Mouse (Mus musculus): ENCODE data around the gene Gpr142. TPM values are rescaled to one million over a fixed set of nuclear protein-coding genes. Genes with fewer than 3 reads are reported as not detected.

Gene Gpr142
- not detected in 2 replicates for total RNA-seq (2014; rRNA removed; ENCODE audit: low replicate concordance)
- not detected in 2 replicates for polyA plus RNA-seq (2015; fragmentation: Nextera tagmentation; extraction: Ambion mirVana)

DNA sequence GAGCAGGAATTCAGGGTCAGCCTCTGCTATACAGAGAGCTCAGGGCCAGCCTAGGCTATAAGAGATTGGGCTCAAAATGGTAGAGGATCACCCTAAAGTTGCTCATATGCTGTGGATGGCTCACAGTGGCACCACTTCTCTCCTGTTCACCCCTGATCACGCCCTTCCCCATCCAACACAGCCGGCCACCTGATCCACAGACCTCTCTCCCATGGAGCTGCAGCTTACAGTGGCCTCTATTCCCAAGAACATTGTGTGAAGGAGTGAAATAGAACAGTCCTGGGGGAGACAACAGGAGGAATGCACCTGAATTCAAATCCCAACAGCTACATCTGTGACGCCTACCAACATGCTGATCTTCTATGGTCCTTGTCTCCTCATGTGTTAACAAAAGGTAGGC is at the start of gene Gpr142:
Gene Gpr142, plus strand, starts transcription at position 301 of the 400 bp plus-strand sequence.
- no peak for DNase-seq (ENCODE audit: low spot score)
- H3K4me3 ChIP-seq (ENCODE audit: low read depth, low read length), result no peak within 1 kb of the TSS
- H3K9ac ChIP-seq (replicated peaks; ENCODE audit: low read depth, low read length), result no peak within 1 kb of the TSS
- no peak within 1 kb of the TSS for H3K27ac ChIP-seq (ENCODE audit: low read depth)
- no peaks in the 10 kb centered on the region; the same call in 1 of the 2 replicates for H3K9me3 ChIP-seq (replicated peaks; ENCODE audit: control insufficient read depth, low read length)
- no peak within 1 kb of the TSS for H3K4me2 ChIP-seq (ENCODE audit: low read depth, low read length)
- TF ChIP-seq EP300 (IDR thresholded peaks at IDR 0.05; ENCODE audit: low read depth) (no peak), CTCF (IDR thresholded peaks at IDR 0.05; ENCODE audit: low read depth) (no peak)
- WGBS, result 89% methylated on average over 3 of the region's 3 CpGs
- no peaks in the 10 kb centered on the region for H3K36me3 ChIP-seq (replicated peaks; ENCODE audit: control insufficient read depth, insufficient read depth, low read length)
- H3K27me3 ChIP-seq (ENCODE audit: control insufficient read depth, insufficient read depth, low read length), result peaks cover 20% of the 10 kb centered on the region
- no peaks in the 10 kb centered on the region for H3K4me1 ChIP-seq (ENCODE audit: control insufficient read depth, insufficient read depth)
- no peak for ATAC-seq (ENCODE audit: insufficient read depth, low read depth)

DNA sequence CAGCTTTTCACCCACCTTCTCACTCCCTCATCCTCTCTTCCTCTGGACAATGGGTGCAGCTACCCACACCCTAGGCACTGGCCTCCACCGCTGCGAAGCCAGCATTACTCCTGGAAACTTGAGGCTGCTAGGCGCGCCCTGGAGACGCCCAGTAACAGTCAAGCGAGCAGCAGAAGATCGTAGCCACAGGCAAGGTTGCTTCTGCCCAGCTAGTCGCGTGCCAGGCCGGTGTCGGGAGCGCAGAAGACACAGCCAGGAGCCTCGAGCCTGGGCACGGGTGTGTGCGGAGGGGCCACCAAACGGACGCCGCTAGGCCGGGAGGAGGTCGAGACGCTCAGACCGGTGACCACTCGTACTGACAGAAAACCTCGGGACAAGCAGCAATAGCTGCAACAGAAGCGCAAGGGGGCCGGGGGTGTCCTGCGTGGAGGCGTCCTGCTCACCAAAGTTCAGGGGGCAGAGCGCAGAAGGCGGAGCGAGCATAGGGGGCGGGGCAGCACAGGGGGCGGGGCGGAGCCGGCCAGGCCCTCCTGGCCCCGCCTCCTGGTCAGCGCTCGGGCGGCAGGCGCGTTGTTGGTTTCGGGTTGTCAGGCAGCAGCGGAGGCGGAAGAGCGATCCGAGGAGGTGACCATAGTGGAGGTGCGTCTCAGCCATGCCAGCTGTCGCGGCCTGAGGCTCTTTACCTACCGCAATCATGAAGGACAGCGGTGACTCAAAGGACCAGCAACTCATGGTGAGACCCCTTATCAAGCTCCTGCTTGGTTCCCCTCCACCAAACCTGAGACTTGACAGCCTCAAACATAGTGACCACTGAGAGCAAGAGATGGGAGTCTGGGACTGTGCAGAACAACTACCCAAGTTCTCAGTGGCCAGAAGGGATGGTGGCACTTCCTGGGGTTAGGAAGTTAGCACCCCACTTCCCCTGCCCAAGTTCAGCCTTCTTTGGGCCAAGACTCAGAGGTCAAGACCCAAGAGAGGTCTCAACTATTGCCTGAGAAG is 33.6 kb upstream of the Gpr142 start, which contains the start of gene Kif19a:
Gene Kif19a, plus strand, starts transcription at position 569 of the 999 bp plus-strand sequence.
- no peak within 1 kb of the TSS for H3K27ac ChIP-seq (ENCODE audit: low read depth)
- H3K9ac ChIP-seq (replicated peaks; ENCODE audit: low read depth, low read length), result no peak within 1 kb of the TSS
- no peaks in the 10 kb centered on the region for H3K9me3 ChIP-seq (replicated peaks; ENCODE audit: control insufficient read depth, low read length)
- peak within 1 kb of the TSS; percentile 75 for H3K4me2 ChIP-seq (ENCODE audit: low read depth, low read length)
- ATAC-seq (ENCODE audit: insufficient read depth, low read depth) (peak; percentile 88), DNase-seq (ENCODE audit: low spot score) (peak; percentile 48)
- 5% methylated on average over 48 of the region's 51 CpGs for WGBS
- peak within 1 kb of the TSS; percentile 43 for H3K4me3 ChIP-seq (ENCODE audit: low read depth, low read length)
- TF ChIP-seq CTCF (IDR thresholded peaks at IDR 0.05; ENCODE audit: low read depth) (no peak), EP300 (IDR thresholded peaks at IDR 0.05; ENCODE audit: low read depth) (no peak)
- peaks cover 28% of the 10 kb centered on the region for H3K27me3 ChIP-seq (ENCODE audit: control insufficient read depth, insufficient read depth, low read length)
- no peaks in the 10 kb centered on the region for H3K4me1 ChIP-seq (ENCODE audit: control insufficient read depth, insufficient read depth)
- H3K36me3 ChIP-seq (replicated peaks; ENCODE audit: control insufficient read depth, insufficient read depth, low read length), result no peaks in the 10 kb centered on the region

DNA sequence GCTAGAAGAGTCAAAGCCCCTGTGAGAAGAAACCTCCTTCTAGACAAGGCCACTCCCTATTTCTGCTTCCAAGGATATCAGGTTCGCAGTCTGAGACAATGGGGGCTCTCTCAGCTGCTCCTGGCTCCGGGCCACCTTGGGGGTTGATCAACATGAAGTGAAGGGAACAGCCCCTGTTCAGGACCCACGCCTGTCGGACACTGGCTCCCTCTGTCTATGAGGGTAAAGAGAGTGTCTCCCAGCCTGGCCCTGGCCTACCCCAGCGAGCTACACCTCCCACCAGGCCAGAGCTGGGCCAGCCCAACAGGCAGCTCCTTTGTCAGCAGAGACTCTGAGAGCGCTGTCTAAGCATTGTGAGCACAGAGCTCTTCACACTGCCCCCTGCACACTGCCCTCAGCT is 28.8 kb upstream of the Gpr142 start:
- no peaks in the 10 kb centered on the region for H3K9me3 ChIP-seq (replicated peaks; ENCODE audit: control insufficient read depth, low read length)
- H3K4me1 ChIP-seq (ENCODE audit: control insufficient read depth, insufficient read depth), result no peaks in the 10 kb centered on the region
- DNase-seq (ENCODE audit: low spot score) (no peak), ATAC-seq (ENCODE audit: insufficient read depth, low read depth) (no peak)
- H3K4me2 ChIP-seq (ENCODE audit: low read depth, low read length), result no peak overlapping the region
- 53% methylated on average over 6 of the region's 6 CpGs for WGBS
- no peak overlapping the region for H3K9ac ChIP-seq (replicated peaks; ENCODE audit: low read depth, low read length)
- peaks cover 21% of the 10 kb centered on the region for H3K27me3 ChIP-seq (ENCODE audit: control insufficient read depth, insufficient read depth, low read length)
- no peak overlapping the region for H3K27ac ChIP-seq (ENCODE audit: low read depth)
- TF ChIP-seq EP300 (IDR thresholded peaks at IDR 0.05; ENCODE audit: low read depth) (no peak), CTCF (IDR thresholded peaks at IDR 0.05; ENCODE audit: low read depth) (no peak)
- no peak overlapping the region for H3K4me3 ChIP-seq (ENCODE audit: low read depth, low read length)
- no peaks in the 10 kb centered on the region for H3K36me3 ChIP-seq (replicated peaks; ENCODE audit: control insufficient read depth, insufficient read depth, low read length)

DNA sequence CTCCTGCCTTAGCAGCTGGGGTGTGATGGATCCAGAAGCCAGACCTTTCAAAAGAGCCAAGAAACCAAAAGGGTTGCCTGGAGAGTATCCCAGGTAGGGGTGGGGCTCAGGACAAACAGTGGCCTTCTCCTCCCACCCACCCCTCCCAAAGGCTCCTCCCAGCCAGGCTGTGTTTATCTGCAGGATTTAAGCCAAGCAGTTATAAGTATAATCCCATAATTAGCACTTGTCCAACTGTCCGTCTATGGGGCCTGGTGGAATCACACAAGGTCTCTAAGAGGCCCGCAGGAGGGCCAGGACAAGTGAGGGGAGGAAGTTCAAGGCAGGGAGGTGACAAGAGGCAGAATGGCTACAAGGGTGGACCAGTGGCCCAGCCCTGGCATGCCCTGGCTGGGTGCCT is 26.8 kb upstream of the Gpr142 start:
- TF ChIP-seq CTCF (IDR thresholded peaks at IDR 0.05; ENCODE audit: low read depth) (no peak), EP300 (IDR thresholded peaks at IDR 0.05; ENCODE audit: low read depth) (no peak)
- ATAC-seq (ENCODE audit: insufficient read depth, low read depth), result no peak
- Histone ChIP-seq H3K9ac (replicated peaks; ENCODE audit: low read depth, low read length) (no peak overlapping the region), H3K4me3 (ENCODE audit: low read depth, low read length) (no peak overlapping the region), H3K27me3 (ENCODE audit: control insufficient read depth, insufficient read depth, low read length) (peaks cover 13% of the 10 kb centered on the region), H3K4me1 (ENCODE audit: control insufficient read depth, insufficient read depth) (no peaks in the 10 kb centered on the region), H3K9me3 (replicated peaks; ENCODE audit: control insufficient read depth, low read length) (no peaks in the 10 kb centered on the region), H3K36me3 (replicated peaks; ENCODE audit: control insufficient read depth, insufficient read depth, low read length) (no peaks in the 10 kb centered on the region), H3K27ac (ENCODE audit: low read depth) (no peak overlapping the region), H3K4me2 (ENCODE audit: low read depth, low read length) (no peak overlapping the region)
- WGBS, result 55% methylated on average over 2 of the region's 2 CpGs
- DNase-seq (ENCODE audit: low spot score), result no peak

DNA sequence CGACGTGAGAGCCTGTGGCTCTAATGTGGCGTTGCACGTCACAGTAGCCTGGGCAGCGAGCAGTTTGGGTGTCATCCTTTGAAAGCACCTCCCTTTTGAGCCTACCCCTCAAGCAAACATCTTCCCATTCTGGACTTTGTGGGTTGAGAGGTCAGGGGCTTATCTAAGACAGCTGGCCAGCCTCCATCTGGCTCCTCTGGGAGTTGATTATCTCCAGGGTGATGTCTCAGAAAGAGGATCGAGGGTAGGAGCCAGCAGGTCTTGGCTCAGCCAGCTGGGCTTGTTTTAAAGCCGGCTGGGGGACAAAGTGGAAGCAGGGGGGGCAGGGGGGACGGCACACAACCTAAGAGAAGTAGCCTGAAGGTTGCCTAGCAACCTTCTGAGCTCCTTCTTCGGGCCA is 18.6 kb upstream of the Gpr142 start:
- DNase-seq (ENCODE audit: low spot score), result no peak
- peak; percentile 57; the same call in 1 of the 2 replicates for ATAC-seq (ENCODE audit: insufficient read depth, low read depth)
- no peak for TF ChIP-seq EP300 (IDR thresholded peaks at IDR 0.05; ENCODE audit: low read depth)
- TF ChIP-seq CTCF (IDR thresholded peaks at IDR 0.05; ENCODE audit: low read depth), result no peak
- Histone ChIP-seq H3K27me3 (ENCODE audit: control insufficient read depth, insufficient read depth, low read length) (peaks cover 51% of the 10 kb centered on the region), H3K4me1 (ENCODE audit: control insufficient read depth, insufficient read depth) (peaks cover 9% of the 10 kb centered on the region), H3K4me2 (ENCODE audit: low read depth, low read length) (0 out of 2 replicates have a peak overlapping the region, but pooled peaks have one; percentile 9), H3K36me3 (replicated peaks; ENCODE audit: control insufficient read depth, insufficient read depth, low read length) (no peaks in the 10 kb centered on the region), H3K9me3 (replicated peaks; ENCODE audit: control insufficient read depth, low read length) (no peaks in the 10 kb centered on the region), H3K27ac (ENCODE audit: low read depth) (no peak overlapping the region), H3K9ac (replicated peaks; ENCODE audit: low read depth, low read length) (no peak overlapping the region), H3K4me3 (ENCODE audit: low read depth, low read length) (no peak overlapping the region)
- 25% methylated on average over 9 of the region's 9 CpGs for WGBS
